Mouse (Mus musculus): ENCODE results near the gene Mpp6.

- TF ChIP-seq POLR2A (IDR thresholded peaks at IDR 0.05; ENCODE audit: control insufficient read depth, low read depth, low read length), result no peak
- TF ChIP-seq CTCF (IDR thresholded peaks at IDR 0.05; ENCODE audit: control insufficient read depth, insufficient read depth, insufficient replicate concordance, low read depth, low read length), result no peak
These were observed 118.1 kb downstream of the Mpp6 start for GRCm38 (mm10) chr6:50228180-50228579.
